Mouse (Mus musculus) MEL-GATA-1-ER (cell line): ENCODE measurements at regions not wholly inside any gene's neighbourhood (a gene's known extent, or its start where the extent isn't known, plus 50 kb on each side); places are given as distances from the start of the nearest gene placed in this dataset.

Experiments used
- DNase-seq: peaks from one replicate; pipeline ENCODE4 v3.0.0-alpha.2; 2012; ENCODE audit warnings: low read depth; ENCODE audit errors: extremely low read depth

GRCm38 (mm10) chr8:79518966-79519365, 119.6 kb upstream of the Smad1 start:
- no peak for DNase-seq

GRCm38 (mm10) chr8:79515282-79515783, 116.0 kb upstream of the Smad1 start:
- DNase-seq: no peak

- DNase-seq: no peak
Observed at GRCm38 (mm10) chr8:79514655-79515278, 115.4 kb upstream of the Smad1 start.

GRCm38 (mm10) chr8:79508597-79508996, 109.3 kb upstream of the Smad1 start:
- no peak for DNase-seq

- no peak for DNase-seq
Observed at GRCm38 (mm10) chr8:79505381-79505780, 106.1 kb upstream of the Smad1 start.

- DNase-seq: no peak
Observed at GRCm38 (mm10) chr8:79503906-79504305, 104.6 kb upstream of the Smad1 start.

GRCm38 (mm10) chr8:79502062-79502461, 102.7 kb upstream of the Smad1 start:
- DNase-seq: no peak

- DNase-seq: no peak
Observed at GRCm38 (mm10) chr8:79501238-79501637, 101.9 kb upstream of the Smad1 start.

GRCm38 (mm10) chr8:79499258-79499657, 99.9 kb upstream of the Smad1 start:
- DNase-seq: no peak

GRCm38 (mm10) chr8:79498611-79499010, 99.3 kb upstream of the Smad1 start:
- no peak for DNase-seq

- no peak for DNase-seq
Observed at GRCm38 (mm10) chr8:79491156-79491698, 91.9 kb upstream of the Smad1 start.

GRCm38 (mm10) chr8:79490739-79491138, 91.4 kb upstream of the Smad1 start:
- DNase-seq: no peak

- DNase-seq: peak; percentile 8
Observed at GRCm38 (mm10) chr8:79488861-79489260, 89.5 kb upstream of the Smad1 start.

- no peak for DNase-seq
Observed at GRCm38 (mm10) chr8:79487597-79487996, 88.3 kb upstream of the Smad1 start.

GRCm38 (mm10) chr8:79479326-79479725, 80.0 kb upstream of the Smad1 start:
- no peak for DNase-seq

- DNase-seq: no peak
Observed at GRCm38 (mm10) chr8:79476012-79476411, 76.7 kb upstream of the Smad1 start.

GRCm38 (mm10) chr8:79474679-79475078, 75.4 kb upstream of the Smad1 start:
- DNase-seq: no peak

- DNase-seq: no peak
Observed at GRCm38 (mm10) chr8:79452101-79452500, 52.8 kb upstream of the Smad1 start.

GRCm38 (mm10) chr8:79449453-79449852, 50.1 kb upstream of the Smad1 start:
- no peak for DNase-seq
